Mouse (Mus musculus) ES-Bruce4 (cell line): Measurements from ENCODE around the gene Ttpal.

ENCODE experiments used
- EP300 ChIP-seq: IDR thresholded peaks from 2 replicates; pipeline ENCODE4 v1.6.1; 2011; ENCODE audit warnings: low read depth, low read length; ENCODE audit not compliant: insufficient read depth
- POLR2A ChIP-seq: IDR thresholded peaks from one replicate; pipeline ENCODE4 v1.8.1; 2011; ENCODE audit warnings: low read length; ENCODE audit not compliant: insufficient read depth

DNA sequence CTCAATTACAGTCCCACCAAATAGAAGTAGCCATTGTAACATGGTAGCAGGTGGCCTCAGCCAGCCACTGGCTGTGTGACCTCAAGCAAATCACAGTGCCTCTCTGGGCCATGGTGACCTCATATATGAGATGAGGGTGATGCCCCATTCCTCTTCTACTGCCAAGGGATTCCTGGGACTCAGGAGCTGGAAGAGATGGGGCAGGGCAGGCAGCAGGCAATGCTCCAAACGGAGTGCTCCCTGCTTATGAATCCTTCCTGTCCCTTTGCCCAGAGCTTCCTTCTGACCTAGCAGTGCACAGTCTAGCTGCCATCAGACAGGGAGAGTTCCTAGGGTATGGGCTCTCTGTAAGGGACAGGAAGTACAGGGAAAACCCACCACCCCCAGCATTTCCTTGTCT is 43.6 kb upstream of the Ttpal start:
- no peak for TF ChIP-seq EP300
- no peak for TF ChIP-seq POLR2A
